Mouse (Mus musculus) left cerebral cortex, adult 2 months (tissue): ENCODE results near the gene Ctdspl. TPM values are rescaled to one million over a fixed set of nuclear protein-coding genes. Genes with fewer than 3 reads are reported as not detected.

Experiments
- DNase-seq, 2 experiments: peaks; one replicate each; pipeline ENCODE4 v3.0.0; 2021 to 2022; ENCODE audit warnings: low spot score in 2 of 2, mixed read lengths in 1 of 2; ENCODE audit errors: extremely low spot score in 1 of 2
- H3K27ac ChIP-seq: fragments of 200-600 bp; 2 replicates; pipeline ENCODE4 v1.8.1; 2022
- H3K4me3 ChIP-seq: fragments of 200-600 bp; 2 replicates; pipeline ENCODE4 v1.8.1; 2022
- CTCF ChIP-seq: fragments of 200-600 bp; IDR thresholded peaks from 2 replicates; pipeline ENCODE4 v1.8.1; 2022; ENCODE audit warnings: antibody characterized with exemption, mild to moderate bottlenecking, moderate library complexity
- intact Hi-C: fragments of 180-260 bp; cut with DNase I; formaldehyde crosslinking; loops from one replicate; pipeline ENCODE4 v1.15.1; 2025
- microRNA-seq, 2 experiments: library from miRNA; unstranded; fragments of <30 nt; microRNA quantifications; one replicate each; pipeline ENCODE4 v1.2.0; 2021
- total RNA-seq, 2 experiments: library from RNA; stranded (reverse); gene quantifications; 2 replicates each; pipeline ENCODE4 v1.2.3; 2021

Ctdspl gene
- total RNA-seq, 2 experiments from 2014 or later = 33.9 to 37.5 TPM

DNA sequence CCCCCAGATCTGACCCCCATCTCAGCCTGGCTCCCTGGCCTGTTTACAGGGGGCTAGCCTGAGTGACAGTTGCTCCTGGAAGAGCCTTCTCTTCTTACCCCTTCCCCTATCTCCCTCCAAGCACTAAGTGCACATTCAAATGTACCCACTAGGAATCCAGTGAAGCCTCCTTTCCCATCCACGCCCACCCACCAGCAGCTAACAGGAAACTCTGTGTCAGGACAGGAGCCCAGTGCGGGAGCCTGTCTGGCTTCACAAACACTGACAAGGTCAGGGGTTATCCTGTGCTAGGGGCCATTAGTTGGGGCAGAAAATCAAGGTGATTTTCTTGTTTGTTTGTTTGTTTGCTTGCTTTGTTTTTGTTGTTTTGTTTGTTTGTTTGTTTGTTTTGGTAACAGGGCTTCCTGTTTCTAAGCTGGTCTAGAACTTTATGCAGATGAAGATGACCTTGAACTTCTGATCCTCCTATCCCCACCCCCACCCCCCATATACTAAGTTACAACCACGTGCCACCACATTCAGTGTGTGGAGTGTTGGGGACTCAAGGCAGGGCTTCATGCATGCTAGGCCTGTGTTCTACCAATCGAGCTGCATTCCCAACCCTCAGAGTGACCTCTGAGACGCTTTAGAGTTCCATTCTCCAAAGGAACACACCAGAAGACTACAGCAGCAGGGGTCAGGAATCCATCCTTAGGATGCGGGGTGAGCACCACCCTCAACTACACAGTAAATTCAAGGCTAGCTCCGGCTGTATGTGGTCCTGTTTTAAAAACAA lies 156.6 kb downstream of the Ctdspl start:
- Histone ChIP-seq H3K4me3 (no peak overlapping the region), H3K27ac (no peak overlapping the region)
- DNase-seq = no peak
- no peak for TF ChIP-seq CTCF
- intact Hi-C loops = no loop called here

DNA sequence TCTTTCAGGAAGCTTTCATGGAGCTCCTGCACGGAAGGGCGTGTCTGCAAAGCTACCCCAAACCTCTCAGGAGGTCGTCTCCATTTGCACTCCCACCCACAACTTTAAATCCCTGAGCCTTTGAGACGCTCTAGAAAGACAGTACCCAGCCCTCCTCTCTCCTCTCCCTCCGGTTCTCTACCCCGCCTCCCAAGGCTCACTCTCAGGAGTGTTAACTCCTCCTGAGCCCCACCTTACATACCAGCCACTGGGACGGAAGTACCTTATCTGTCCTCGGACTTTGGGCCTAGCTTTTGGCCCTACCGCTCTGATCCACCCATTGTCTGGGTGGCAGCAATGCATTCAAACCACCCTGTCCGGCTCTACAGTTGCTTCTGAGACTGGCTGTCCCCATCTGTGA lies 157.7 kb downstream of the Ctdspl start:
- no peak for TF ChIP-seq CTCF
- no peak for DNase-seq
- intact Hi-C loops = no loop called here
- no peak overlapping the region for H3K27ac ChIP-seq
- H3K4me3 ChIP-seq = no peak overlapping the region

DNA sequence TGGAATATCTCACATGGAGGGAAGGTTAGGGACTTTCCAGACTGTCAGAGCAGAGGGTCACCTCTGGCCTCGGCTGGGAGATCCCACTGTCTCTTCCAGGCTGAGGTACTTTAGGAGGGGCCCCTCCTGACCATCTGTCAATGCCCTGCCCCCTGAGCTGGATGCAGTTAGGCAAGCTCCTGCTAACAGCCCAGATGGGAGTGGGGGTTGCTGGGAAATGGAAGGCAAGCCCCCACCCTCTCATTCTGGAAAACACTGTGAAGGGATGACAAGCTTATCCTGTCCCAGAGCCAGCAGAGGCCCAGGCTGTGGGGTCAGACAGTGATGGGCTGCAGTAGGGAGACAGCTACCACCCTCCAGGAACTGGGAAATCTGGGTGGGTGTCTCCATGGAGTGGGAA lies 160.2 kb downstream of the Ctdspl start:
- no peak for TF ChIP-seq CTCF
- Histone ChIP-seq H3K27ac (no peak overlapping the region), H3K4me3 (no peak overlapping the region)
- DNase-seq = no peak
- intact Hi-C loops = no loop called here

DNA sequence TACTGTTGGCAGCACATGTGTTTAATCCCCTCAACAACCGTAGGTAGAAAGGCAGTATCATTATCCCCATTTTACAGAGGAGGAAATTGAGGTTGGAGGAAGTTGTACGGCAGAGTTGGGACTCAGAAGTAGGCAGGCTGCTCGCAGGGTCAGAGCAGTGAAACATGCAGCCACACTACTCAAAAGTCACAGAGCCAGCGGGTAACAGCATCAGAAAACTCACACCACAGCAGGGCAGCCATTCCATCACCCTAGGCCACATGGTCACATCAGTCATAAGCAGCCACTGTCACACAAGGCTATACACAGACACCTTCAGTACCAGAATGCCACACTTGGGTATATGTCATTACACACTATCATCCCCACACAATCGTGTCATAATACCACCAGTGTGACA lies 161.1 kb downstream of the Ctdspl start:
- no peak for TF ChIP-seq CTCF
- H3K27ac ChIP-seq = no peak overlapping the region
- DNase-seq = no peak
- intact Hi-C loops = no loop called here
- no peak overlapping the region for H3K4me3 ChIP-seq

- Histone ChIP-seq H3K4me3 (peak overlapping the region; percentile 39), H3K27ac (0 out of 2 replicates have a peak overlapping the region, but pooled peaks have one; percentile 53)
- intact Hi-C loops = no loop called here
- TF ChIP-seq CTCF = no peak
- peak; percentile 67 to 71 for DNase-seq
Observed at GRCm38 (mm10) chr9:119088148-119088801, 162.0 kb downstream of the Ctdspl start.

GRCm38 (mm10) chr9:119089437-119089836 lies 163.2 kb downstream of the Ctdspl start:
- Histone ChIP-seq H3K27ac (no peak overlapping the region), H3K4me3 (no peak overlapping the region)
- intact Hi-C loops = no loop called here
- no peak for DNase-seq
- no peak for TF ChIP-seq CTCF

DNA sequence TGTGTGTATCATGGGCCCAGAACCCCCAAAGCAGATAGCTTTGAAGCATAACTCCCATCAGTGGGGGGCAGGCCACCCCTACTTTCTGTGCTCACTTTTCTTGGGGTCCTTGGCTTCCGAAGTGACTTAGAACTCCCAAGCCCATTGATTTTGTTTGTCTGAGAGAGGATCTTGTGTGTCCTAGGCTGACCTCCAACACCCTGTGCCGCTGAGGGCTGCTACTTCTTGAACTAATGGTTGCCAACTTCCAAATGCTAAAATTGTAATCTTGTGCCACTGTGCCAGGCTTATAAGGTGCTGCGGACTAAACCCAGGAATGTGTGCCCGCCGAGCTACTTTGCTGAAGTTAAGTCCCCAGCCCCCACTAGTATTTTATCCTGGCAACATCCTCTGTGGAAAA lies 164.2 kb downstream of the Ctdspl start:
- Histone ChIP-seq H3K4me3 (no peak overlapping the region), H3K27ac (no peak overlapping the region)
- intact Hi-C loops = no loop called here
- TF ChIP-seq CTCF = no peak
- DNase-seq = no peak

- TF ChIP-seq CTCF = no peak
- Histone ChIP-seq H3K4me3 (peak overlapping the region; percentile 76), H3K27ac (0 out of 2 replicates have a peak overlapping the region, but pooled peaks have one; percentile 15)
- intact Hi-C loops = no loop called here
- no peak for DNase-seq
Observed at GRCm38 (mm10) chr9:119091581-119092310, 165.5 kb downstream of the Ctdspl start.

DNA sequence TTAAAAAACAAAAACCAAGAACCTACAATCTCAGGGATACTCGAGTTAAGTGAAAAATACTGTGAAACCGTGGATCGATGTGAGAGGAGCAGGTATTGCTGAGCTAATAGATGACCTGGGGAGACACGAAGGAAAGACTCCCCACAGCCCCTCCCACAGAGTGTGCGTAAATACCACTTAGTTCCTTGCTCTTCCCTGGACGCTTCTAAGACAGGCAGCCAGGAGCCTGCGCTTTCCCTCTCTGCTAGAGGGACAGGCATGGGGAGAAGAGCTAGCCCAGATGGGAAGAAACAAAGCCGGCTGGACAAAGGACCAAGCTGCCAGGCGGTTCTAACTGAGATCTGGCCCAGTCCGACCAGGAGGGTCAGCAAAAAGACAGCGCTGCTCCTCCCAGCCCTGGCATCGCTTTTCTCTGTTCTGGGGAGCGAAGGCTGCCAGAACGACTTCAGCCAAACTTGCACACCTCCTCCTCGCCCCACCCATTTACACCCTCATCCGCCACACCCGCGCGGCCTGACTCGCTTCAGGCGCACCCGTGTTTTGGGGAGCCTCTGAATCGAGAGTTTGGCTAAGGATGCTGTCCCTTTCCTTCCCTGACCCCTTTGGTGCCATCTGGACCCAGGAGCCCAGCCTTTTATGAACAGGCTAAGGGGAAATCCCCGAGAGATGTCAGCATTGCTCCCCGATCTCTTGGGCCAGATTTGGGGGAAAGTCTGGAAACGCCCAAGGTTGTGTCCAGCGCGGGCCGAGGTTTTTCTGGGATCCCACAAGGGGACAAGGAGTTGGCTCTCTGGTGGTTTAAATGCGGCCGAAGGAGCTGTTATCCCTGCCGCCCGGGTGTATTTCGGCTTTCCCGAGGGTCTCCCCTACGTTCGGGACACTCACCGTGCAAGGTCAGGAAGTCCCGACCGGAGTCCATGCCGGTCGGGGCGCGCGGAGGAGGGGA lies 166.5 kb downstream of the Ctdspl start:
- intact Hi-C loops = no loop called here
- TF ChIP-seq CTCF = no peak
- DNase-seq = peak in 1 of 2 experiments; percentile 65
- H3K27ac ChIP-seq = peak overlapping the region; percentile 86
- peak overlapping the region; percentile 76 for H3K4me3 ChIP-seq

Small RNA genes within 50 kb of the gene (microRNA-seq; reads per million reads assigned to microRNA genes)
- gene Mir26a-1 = 6.9 to 38.7 reads per million in 2 experiments

Other genes starting within 250 kb of the Ctdspl start
- 1 to 10 TPM; 8.3 to 8.9 TPM for gene Vill, start 126.3 kb downstream of the Ctdspl start, total RNA-seq
- gene Plcd1, start 167.0 kb downstream of the Ctdspl start, total RNA-seq = 10 to 100 TPM; 15.2 to 16.2 TPM
- gene Dlec1, start 176.0 kb downstream of the Ctdspl start, total RNA-seq = 1 to 10 TPM; 2.8 to 3.8 TPM
- gene Acaa1b, start 230.6 kb downstream of the Ctdspl start, total RNA-seq = 1 to 10 TPM; 1.8 TPM
- gene Gm47289, start 232.7 kb downstream of the Ctdspl start, total RNA-seq = not detected